Mouse (Mus musculus) limb, embryonic 12.5 days (tissue): Measurements from ENCODE around the gene Rmnd5a. TPM values are rescaled to one million over a fixed set of nuclear protein-coding genes. Genes with fewer than 3 reads are reported as not detected.
A peak's percentile ranks its signal among the peaks of the same experiment; 100 is the strongest.
"Not testable (repeated sequence)": the region's sequence is repeated elsewhere in the genome, so short reads cannot be mapped to it uniquely, and the experiment has no call there.

Source experiments
- ATAC-seq: fragments of 200-750 bp; cut with Nextera tagmentation; 2 replicates; pipeline ENCODE4 v1.8.0; 2017; ENCODE audit warnings: low read depth, moderate TSS enrichment; ENCODE audit not compliant: insufficient number of reproducible peaks, insufficient read depth, low FRiP score, low TSS enrichment
- H3K27ac ChIP-seq: fragments of 300-500 bp; sonication (generic); 2 replicates; pipeline ENCODE4 v1.5.1; 2016; ENCODE audit warnings: mild to moderate bottlenecking, moderate library complexity
- H3K27me3 ChIP-seq: fragments of 300-500 bp; sonication (generic); 2 replicates; pipeline ENCODE4 v1.6.1; 2016; ENCODE audit warnings: mild to moderate bottlenecking, moderate library complexity
- H3K36me3 ChIP-seq: fragments of 300-500 bp; sonication (generic); 2 replicates; pipeline ENCODE4 v1.6.1; 2016; ENCODE audit warnings: mild to moderate bottlenecking, moderate library complexity
- H3K4me1 ChIP-seq: fragments of 300-500 bp; sonication (generic); replicated peaks from 2 replicates; pipeline ENCODE4 v1.6.1; 2016
- H3K4me2 ChIP-seq: fragments of 300-500 bp; sonication (generic); 2 replicates; pipeline ENCODE4 v1.6.1; 2016; ENCODE audit warnings: mild to moderate bottlenecking, moderate library complexity
- H3K4me3 ChIP-seq: fragments of 300-500 bp; sonication (generic); replicated peaks from 2 replicates; pipeline ENCODE4 v1.5.1; 2016; ENCODE audit warnings: mild to moderate bottlenecking
- H3K9ac ChIP-seq: fragments of 300-500 bp; sonication (generic); replicated peaks from 2 replicates; pipeline ENCODE4 v1.6.1; 2016; ENCODE audit warnings: mild to moderate bottlenecking, moderate library complexity
- H3K9me3 ChIP-seq: fragments of 300-500 bp; sonication (generic); 2 replicates; pipeline ENCODE4 v1.6.1; 2016; ENCODE audit warnings: mild to moderate bottlenecking, moderate library complexity
- WGBS: fragments of 180-500 bp; shearing (Covaris S2); methylation state at CpG from one replicate; pipeline ENCODE4 v1.1.7; 2016; 5-methylcytosine and 5-hydroxymethylcytosine counted together
- polyA plus RNA-seq: library from polyadenylated mRNA; unstranded; fragments of >200 nt; fragmentation: Nextera tagmentation; extraction: Ambion mirVana; gene quantifications from 2 replicates; pipeline ENCODE4 v1.2.1, GENCODE M21; 2016

Rmnd5a gene
- polyA plus RNA-seq, 1 experiment from 2014 or later, result 18.7 TPM

DNA sequence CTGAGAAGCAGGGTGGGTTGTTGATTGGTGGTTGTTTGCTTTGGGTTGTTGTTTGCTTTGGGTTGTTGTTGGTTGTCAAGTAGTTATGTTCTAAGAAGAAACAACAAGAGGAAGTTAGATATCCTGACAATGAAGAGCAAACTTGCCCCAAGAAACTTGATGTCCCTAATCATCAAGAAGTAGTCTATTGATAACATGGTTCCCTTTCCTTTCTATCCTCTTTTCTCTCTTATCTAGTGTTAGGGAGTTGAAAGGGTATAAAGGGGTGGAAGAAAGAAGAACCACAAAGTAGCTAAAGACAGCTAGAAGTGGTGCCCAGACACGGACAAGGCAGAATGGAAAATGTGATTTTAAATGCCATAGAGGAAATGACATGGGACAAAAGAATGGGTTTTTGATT is 32.3 kb upstream of the Rmnd5a start:
- H3K27me3 ChIP-seq, result no peaks in the 10 kb centered on the region
- no peak overlapping the region for H3K9ac ChIP-seq
- WGBS, result 97% methylated on average over 1 of the region's 1 CpGs
- no peaks in the 10 kb centered on the region for H3K36me3 ChIP-seq
- no peaks in the 10 kb centered on the region for H3K9me3 ChIP-seq
- no peak overlapping the region for H3K4me2 ChIP-seq
- H3K27ac ChIP-seq, result no peak overlapping the region
- H3K4me1 ChIP-seq, result no peaks in the 10 kb centered on the region
- no peak overlapping the region for H3K4me3 ChIP-seq
- ATAC-seq, result no peak

DNA sequence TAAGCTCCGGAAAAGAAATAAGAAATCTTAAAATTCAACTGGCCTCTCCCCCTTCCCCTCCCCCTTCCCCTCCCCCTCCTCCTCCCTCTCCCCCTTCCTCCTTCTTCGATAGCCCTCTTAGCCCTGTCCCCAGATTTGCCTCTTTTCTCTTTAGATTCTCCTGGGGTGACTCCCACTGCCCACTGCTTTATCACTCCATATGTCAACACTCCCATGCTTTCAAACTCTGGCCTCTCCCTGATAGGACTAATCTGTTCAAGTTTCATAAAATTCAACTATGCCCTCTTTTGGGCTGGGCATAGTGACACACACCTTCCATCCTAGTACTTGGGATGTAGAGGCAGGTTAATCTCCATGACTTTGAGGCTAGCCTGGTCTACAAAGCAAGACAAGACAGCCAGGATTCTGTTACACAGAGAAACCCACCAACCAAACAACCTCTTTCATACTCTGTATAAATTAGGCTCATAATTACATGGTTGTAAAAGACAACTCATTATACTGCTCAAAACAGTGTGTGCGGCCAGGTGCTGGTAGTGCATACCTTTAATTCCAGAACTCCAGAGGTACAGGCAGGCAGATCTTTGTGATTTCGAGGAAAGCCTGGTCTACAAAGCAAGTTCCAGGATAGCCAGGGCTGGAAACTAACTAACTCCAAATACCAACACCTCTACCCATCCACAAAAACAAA is 31.5 kb upstream of the Rmnd5a start:
- Histone ChIP-seq H3K27ac (no peak overlapping the region), H3K4me3 (no peak overlapping the region), H3K4me1 (no peaks in the 10 kb centered on the region), H3K9me3 (no peaks in the 10 kb centered on the region), H3K9ac (no peak overlapping the region), H3K4me2 (no peak overlapping the region), H3K27me3 (no peaks in the 10 kb centered on the region), H3K36me3 (no peaks in the 10 kb centered on the region)
- no peak for ATAC-seq
- 79% methylated on average over 4 of the region's 4 CpGs for WGBS

DNA sequence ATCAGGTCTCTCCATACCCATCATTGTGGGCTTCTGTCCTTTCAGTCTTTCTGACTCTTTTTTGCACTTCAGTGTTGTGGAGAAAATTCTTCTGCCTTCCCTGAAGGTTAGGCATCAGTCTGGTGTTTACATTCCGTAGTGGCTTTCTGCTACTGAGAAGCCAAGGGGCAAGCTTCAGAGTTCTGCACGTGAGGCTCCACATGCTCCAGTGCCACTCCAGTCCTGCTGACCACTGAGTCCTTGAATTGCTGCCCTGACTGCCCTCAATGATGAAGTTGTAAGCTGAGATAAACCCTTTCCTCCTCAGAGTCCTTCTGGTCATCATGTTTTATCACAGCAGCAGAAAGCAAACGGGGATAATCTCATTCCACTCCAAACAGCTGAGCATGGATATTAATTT is 28.9 kb upstream of the Rmnd5a start:
- H3K27ac ChIP-seq, result no peak overlapping the region
- H3K9ac ChIP-seq, result no peak overlapping the region
- no peaks in the 10 kb centered on the region for H3K4me1 ChIP-seq
- H3K27me3 ChIP-seq, result no peaks in the 10 kb centered on the region
- H3K9me3 ChIP-seq, result no peaks in the 10 kb centered on the region
- ATAC-seq, result no peak
- H3K4me2 ChIP-seq, result no peak overlapping the region
- H3K4me3 ChIP-seq, result no peak overlapping the region
- no peaks in the 10 kb centered on the region for H3K36me3 ChIP-seq
- WGBS, result 56% methylated on average over 3 of the region's 3 CpGs

DNA sequence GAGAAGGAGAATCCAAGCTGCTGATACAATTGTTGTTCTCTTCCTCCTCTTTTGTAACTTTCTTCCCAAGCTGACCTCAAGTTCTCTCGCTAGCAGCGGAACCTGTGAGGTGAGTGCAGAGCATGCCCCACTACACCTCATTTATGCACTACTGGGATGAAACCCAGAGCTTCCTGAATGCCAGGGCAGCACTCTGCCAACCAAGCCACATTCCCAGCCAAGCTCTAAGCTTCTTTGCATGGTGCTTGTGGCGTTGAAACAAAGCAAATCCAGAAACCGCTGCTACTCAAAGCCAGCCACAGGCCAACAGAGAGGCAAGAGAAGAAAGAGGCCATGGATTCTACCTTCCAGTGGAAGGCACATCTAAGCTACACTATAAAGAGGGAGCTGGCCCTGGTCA is 27.3 kb upstream of the Rmnd5a start:
- Histone ChIP-seq H3K4me3 (no peak overlapping the region), H3K27me3 (no peaks in the 10 kb centered on the region), H3K9ac (no peak overlapping the region), H3K27ac (no peak overlapping the region), H3K36me3 (no peaks in the 10 kb centered on the region), H3K9me3 (no peaks in the 10 kb centered on the region), H3K4me1 (no peaks in the 10 kb centered on the region), H3K4me2 (no peak overlapping the region)
- ATAC-seq, result no peak
- WGBS, result 89% methylated on average over 4 of the region's 4 CpGs

DNA sequence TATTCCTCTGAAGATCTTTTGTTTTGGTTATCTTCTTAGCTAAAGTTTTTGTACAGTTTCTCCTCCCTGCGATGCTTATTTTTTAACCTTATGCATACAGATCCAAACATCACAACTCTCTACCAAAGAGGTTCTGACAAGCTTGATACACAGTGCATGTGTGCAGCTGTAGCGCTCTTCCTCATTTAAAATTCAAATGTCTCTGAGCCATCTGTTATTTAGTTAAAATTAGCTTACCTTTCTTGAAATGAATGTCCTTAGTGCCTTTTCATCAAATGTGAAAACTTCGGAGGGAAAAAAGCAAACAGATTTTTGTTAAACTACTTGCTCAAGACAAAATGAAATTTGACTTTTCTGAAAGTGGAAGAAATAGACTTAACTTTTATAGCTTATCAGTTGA is 24.7 kb upstream of the Rmnd5a start:
- WGBS, result 86% methylated on average over 3 of the region's 3 CpGs
- H3K4me1 ChIP-seq, result no peaks in the 10 kb centered on the region
- H3K9ac ChIP-seq, result no peak overlapping the region
- no peaks in the 10 kb centered on the region for H3K9me3 ChIP-seq
- H3K36me3 ChIP-seq, result no peaks in the 10 kb centered on the region
- H3K27ac ChIP-seq, result no peak overlapping the region
- no peak for ATAC-seq
- H3K4me3 ChIP-seq, result no peak overlapping the region
- no peak overlapping the region for H3K4me2 ChIP-seq
- no peaks in the 10 kb centered on the region for H3K27me3 ChIP-seq

DNA sequence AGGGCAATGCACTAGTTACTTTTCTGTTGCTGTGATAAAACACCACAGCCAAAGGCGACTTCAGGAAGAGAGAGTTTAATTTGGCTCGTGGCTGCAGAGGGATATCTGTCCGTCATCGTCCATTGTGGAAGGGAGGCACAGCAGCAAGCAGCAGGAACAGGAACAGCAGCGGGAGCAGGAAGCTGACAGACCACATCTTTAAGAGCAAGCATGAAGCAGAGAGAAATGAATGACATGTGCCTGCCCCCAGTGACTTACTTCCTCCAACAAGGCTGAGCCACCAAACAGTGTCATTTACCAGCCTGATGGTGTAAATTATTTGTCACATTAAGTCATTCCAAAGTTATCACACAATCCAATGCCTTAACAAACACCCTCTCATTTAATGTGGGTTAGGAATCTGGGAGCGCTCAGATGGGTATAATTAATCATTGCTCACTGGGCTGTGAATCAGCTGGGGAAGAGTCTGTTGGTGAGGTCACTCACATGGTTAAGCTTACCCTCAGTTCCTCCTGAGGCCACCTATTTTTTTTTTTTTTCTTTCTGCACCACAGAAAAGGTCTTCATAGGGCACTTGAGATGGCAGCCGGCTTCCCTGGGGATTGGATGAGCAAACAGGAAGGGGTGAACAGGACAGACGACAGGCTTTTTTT is 17.6 kb upstream of the Rmnd5a start:
- Histone ChIP-seq H3K36me3 (no peaks in the 10 kb centered on the region), H3K9me3 (no peaks in the 10 kb centered on the region), H3K9ac (no peak overlapping the region), H3K4me3 (no peak overlapping the region), H3K27me3 (no peaks in the 10 kb centered on the region), H3K27ac (no peak overlapping the region), H3K4me2 (no peak overlapping the region), H3K4me1 (no peaks in the 10 kb centered on the region)
- WGBS, result 70% methylated on average over 8 of the region's 8 CpGs
- no peak for ATAC-seq

DNA sequence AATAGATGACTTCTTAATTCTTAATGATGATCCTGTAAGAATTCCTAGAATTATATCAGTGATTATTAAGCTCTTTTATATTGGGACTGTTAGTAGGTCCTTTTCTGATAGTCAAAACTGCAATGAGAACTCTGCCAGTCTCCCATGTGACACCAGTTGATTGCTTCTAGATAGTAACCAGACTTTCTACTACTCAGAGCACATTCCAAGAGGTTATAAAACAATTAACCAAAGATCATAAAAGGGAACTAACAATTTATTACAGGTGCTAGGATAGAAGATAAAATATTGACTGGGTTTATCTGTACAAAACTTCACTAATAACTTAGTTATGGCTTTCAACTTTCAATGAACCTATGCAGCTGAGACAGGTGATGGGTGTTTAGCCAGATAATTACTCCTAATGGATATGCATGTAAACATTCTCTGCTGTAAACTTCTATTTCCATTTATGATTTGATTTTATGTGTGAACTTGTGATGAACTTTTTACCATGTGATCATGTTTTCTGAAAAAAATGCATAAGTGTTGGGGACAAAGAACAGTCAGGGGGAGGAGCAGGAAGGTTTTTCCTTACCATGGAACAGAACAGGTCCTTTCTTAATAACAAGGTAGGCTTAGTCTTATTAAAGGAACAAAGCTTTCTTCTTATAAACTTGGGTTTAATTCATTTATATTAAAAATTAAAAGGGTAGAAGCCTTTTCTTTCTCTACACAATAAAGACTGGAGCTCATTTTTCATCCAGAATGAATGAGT is 13.7 kb upstream of the Rmnd5a start:
- H3K27ac ChIP-seq, H3K4me1 ChIP-seq, H3K4me2 ChIP-seq, H3K9me3 ChIP-seq, H3K9ac ChIP-seq, H3K4me3 ChIP-seq, H3K36me3 ChIP-seq, ATAC-seq, H3K27me3 ChIP-seq: not testable (repeated sequence)

DNA sequence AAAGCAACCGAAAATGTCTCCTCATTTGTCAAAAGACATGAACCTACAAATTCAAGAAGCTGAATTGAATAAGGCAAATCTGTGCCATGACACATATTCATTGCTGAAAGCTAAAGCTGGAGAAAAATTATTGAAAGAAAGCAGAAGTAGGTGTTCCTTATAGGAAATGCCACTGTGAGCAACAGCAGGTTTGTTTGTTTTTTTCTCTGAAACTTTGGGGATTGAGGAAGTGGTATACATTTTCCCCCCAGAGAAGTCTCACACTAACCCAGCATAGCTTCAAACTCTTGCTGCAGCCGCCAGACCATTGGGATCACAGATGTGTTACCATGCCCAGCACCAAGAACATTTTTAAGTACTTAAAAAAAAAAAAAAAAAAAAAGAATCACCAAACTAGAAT is 12.4 kb upstream of the Rmnd5a start:
- Histone ChIP-seq H3K36me3 (no peaks in the 10 kb centered on the region), H3K9ac (no peak overlapping the region), H3K4me3 (no peak overlapping the region), H3K27me3 (no peaks in the 10 kb centered on the region), H3K27ac (no peak overlapping the region), H3K4me1 (no peaks in the 10 kb centered on the region), H3K4me2 (no peak overlapping the region), H3K9me3 (no peaks in the 10 kb centered on the region)
- 74% methylated on average over 2 of the region's 2 CpGs for WGBS
- no peak for ATAC-seq

DNA sequence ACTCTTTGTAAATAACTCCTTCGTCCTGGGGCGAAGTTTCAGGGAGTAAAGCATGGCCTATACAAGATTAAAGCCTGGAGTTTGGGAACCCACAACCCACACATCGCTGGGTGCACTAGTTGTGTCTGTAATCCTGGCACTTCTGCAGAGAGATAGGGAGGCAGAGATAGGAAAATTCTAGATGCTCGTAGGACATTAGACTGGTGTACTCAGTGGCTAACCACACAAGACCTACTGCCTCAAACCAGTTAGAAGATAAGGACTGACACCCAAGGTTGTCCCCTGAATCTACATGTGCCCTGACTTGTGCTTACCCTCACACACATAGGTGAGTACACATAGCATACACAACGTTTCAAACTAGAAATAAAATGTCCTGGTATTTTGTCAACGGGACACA is 5.1 kb upstream of the Rmnd5a start:
- H3K4me1 ChIP-seq, result peaks cover 6% of the 10 kb centered on the region
- 84% methylated on average over 6 of the region's 6 CpGs for WGBS
- H3K9me3 ChIP-seq, result no peaks in the 10 kb centered on the region
- no peaks in the 10 kb centered on the region for H3K27me3 ChIP-seq
- H3K4me3 ChIP-seq, result no peak overlapping the region
- no peak overlapping the region for H3K27ac ChIP-seq
- no peak overlapping the region for H3K4me2 ChIP-seq
- no peaks in the 10 kb centered on the region for H3K36me3 ChIP-seq
- H3K9ac ChIP-seq, result no peak overlapping the region
- no peak for ATAC-seq

DNA sequence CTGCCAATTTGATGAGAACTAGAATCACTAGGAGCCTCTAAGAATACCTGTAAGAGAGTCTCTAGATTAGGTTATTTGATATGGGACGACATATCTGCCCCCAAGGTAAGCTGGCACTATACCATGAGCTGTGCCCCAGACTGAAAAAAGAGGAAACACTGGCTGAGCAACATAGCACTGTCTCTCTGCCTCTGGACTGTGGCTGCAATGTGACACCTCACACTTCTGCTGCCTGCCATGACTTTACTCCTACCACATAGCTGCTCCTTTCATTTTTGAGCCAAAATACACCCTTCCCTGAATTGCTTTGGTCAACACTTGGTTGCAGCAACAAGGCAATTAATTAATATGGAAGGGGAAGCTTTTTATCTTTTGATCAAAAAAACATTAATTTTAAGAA is 4.3 kb upstream of the Rmnd5a start:
- 48% methylated on average over 1 of the region's 1 CpGs for WGBS
- no peaks in the 10 kb centered on the region for H3K36me3 ChIP-seq
- no peak for ATAC-seq

DNA sequence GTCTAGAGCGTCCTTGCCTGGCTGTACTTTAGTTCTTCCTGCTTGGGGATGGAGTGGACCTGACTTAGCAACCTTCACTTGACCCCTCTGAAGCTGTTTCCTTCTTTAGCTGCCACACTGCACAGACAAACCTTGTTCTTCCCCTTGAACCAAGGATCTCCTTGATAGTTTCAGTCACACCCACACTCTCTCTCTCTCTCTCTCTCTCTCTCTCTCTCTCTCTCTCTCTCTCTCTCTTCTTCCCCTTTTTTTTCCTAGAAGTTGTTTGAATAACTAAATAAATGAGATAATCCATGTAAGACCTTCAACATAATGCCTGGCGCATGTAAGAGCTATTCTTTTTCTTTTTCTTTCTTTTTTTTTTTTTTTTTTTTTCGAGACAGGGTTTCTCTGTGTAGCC is 1.7 kb upstream of the Rmnd5a start:
- peaks cover 19% of the 10 kb centered on the region for H3K4me1 ChIP-seq
- no peaks in the 10 kb centered on the region for H3K27me3 ChIP-seq
- no peak overlapping the region for H3K9ac ChIP-seq
- no peak overlapping the region for H3K4me3 ChIP-seq
- 0 out of 2 replicates have a peak overlapping the region, but pooled peaks have one; percentile 98 for H3K27ac ChIP-seq
- no peaks in the 10 kb centered on the region for H3K9me3 ChIP-seq
- H3K36me3 ChIP-seq, result no peaks in the 10 kb centered on the region
- 85% methylated on average over 2 of the region's 3 CpGs for WGBS
- H3K4me2 ChIP-seq, result no peak overlapping the region
- ATAC-seq, result no peak

More for the DNA sequence above, 4.3 kb upstream of the Rmnd5a start:
- H3K4me3 ChIP-seq, result no peak overlapping the region
- no peak overlapping the region for H3K27ac ChIP-seq
- H3K9ac ChIP-seq, result no peak overlapping the region
- no peaks in the 10 kb centered on the region for H3K27me3 ChIP-seq
- H3K9me3 ChIP-seq, result no peaks in the 10 kb centered on the region
- no peak overlapping the region for H3K4me2 ChIP-seq
- peaks cover 6% of the 10 kb centered on the region for H3K4me1 ChIP-seq
